Mouse (Mus musculus): Measurements from ENCODE around the gene Vcp. TPM values are rescaled to one million over a fixed set of nuclear protein-coding genes. Genes with fewer than 3 reads are reported as not detected.

The Vcp gene
- polyA plus RNA-seq, 1 experiment: 390 TPM

- no peaks in the 10 kb centered on the region for H3K9me3 ChIP-seq (replicated peaks; ENCODE audit: control insufficient read depth, insufficient read depth, low read length, poor library complexity, severe bottlenecking)
- no peak for TF ChIP-seq EP300 (IDR thresholded peaks at IDR 0.05; ENCODE audit: insufficient read depth, low read depth, low read length)
- TF ChIP-seq POLR2A (IDR thresholded peaks at IDR 0.05; ENCODE audit: insufficient read depth, low read length): no peak
- no peak for TF ChIP-seq CTCF (IDR thresholded peaks at IDR 0.05; ENCODE audit: low read depth, low read length)
- peak overlapping the region; percentile 79 for H3K9ac ChIP-seq (ENCODE audit: low read depth, poor library complexity, severe bottlenecking)
- peaks cover 2% of the 10 kb centered on the region for H3K4me1 ChIP-seq (ENCODE audit: control insufficient read depth, insufficient read depth, low read length)
- peak overlapping the region; percentile 83 for H3K4me3 ChIP-seq (ENCODE audit: low read depth, low read length)
- no peak overlapping the region for H3K27ac ChIP-seq (ENCODE audit: insufficient read depth, low read length)
- H3K27me3 ChIP-seq (ENCODE audit: control insufficient read depth, insufficient read depth, low read length, poor library complexity, severe bottlenecking): no peaks in the 10 kb centered on the region
- peaks cover 16% of the 10 kb centered on the region for H3K36me3 ChIP-seq (ENCODE audit: control insufficient read depth, insufficient read depth, low read length, poor library complexity, severe bottlenecking)
These were observed 30.5 kb upstream of the Vcp start for GRCm38 (mm10) chr4:43030780-43031230.

- H3K4me1 ChIP-seq (ENCODE audit: control insufficient read depth, insufficient read depth, low read length): peaks cover 2% of the 10 kb centered on the region
- H3K36me3 ChIP-seq (ENCODE audit: control insufficient read depth, insufficient read depth, low read length, poor library complexity, severe bottlenecking): peaks cover 16% of the 10 kb centered on the region
These were observed 30.0 kb upstream of the Vcp start for GRCm38 (mm10) chr4:43030352-43030751.

GRCm38 (mm10) chr4:43029749-43030148 is 29.4 kb upstream of the Vcp start:
- Histone ChIP-seq H3K4me3 (ENCODE audit: low read depth, low read length) (no peak overlapping the region), H3K36me3 (ENCODE audit: control insufficient read depth, insufficient read depth, low read length, poor library complexity, severe bottlenecking) (peaks cover 16% of the 10 kb centered on the region), H3K4me1 (ENCODE audit: control insufficient read depth, insufficient read depth, low read length) (peaks cover 2% of the 10 kb centered on the region)

More at GRCm38 (mm10) chr4:43030352-43030751, 30.0 kb upstream of the Vcp start:
- Histone ChIP-seq H3K27me3 (ENCODE audit: control insufficient read depth, insufficient read depth, low read length, poor library complexity, severe bottlenecking) (no peaks in the 10 kb centered on the region), H3K9me3 (replicated peaks; ENCODE audit: control insufficient read depth, insufficient read depth, low read length, poor library complexity, severe bottlenecking) (no peaks in the 10 kb centered on the region), H3K27ac (ENCODE audit: insufficient read depth, low read length) (no peak overlapping the region), H3K9ac (ENCODE audit: low read depth, poor library complexity, severe bottlenecking) (peak overlapping the region; percentile 79), H3K4me3 (ENCODE audit: low read depth, low read length) (peak overlapping the region; percentile 83)
- no peak for TF ChIP-seq EP300 (IDR thresholded peaks at IDR 0.05; ENCODE audit: insufficient read depth, low read depth, low read length)

GRCm38 (mm10) chr4:43029121-43029520 is 28.8 kb upstream of the Vcp start:
- Histone ChIP-seq H3K9me3 (replicated peaks; ENCODE audit: control insufficient read depth, insufficient read depth, low read length, poor library complexity, severe bottlenecking) (no peaks in the 10 kb centered on the region), H3K4me1 (ENCODE audit: control insufficient read depth, insufficient read depth, low read length) (peaks cover 2% of the 10 kb centered on the region), H3K36me3 (ENCODE audit: control insufficient read depth, insufficient read depth, low read length, poor library complexity, severe bottlenecking) (peaks cover 16% of the 10 kb centered on the region)

More at GRCm38 (mm10) chr4:43029749-43030148, 29.4 kb upstream of the Vcp start:
- H3K9ac ChIP-seq (ENCODE audit: low read depth, poor library complexity, severe bottlenecking): no peak overlapping the region
- H3K9me3 ChIP-seq (replicated peaks; ENCODE audit: control insufficient read depth, insufficient read depth, low read length, poor library complexity, severe bottlenecking): no peaks in the 10 kb centered on the region
- TF ChIP-seq CTCF (IDR thresholded peaks at IDR 0.05; ENCODE audit: low read depth, low read length): no peak
- TF ChIP-seq EP300 (IDR thresholded peaks at IDR 0.05; ENCODE audit: insufficient read depth, low read depth, low read length): no peak
- no peak for TF ChIP-seq POLR2A (IDR thresholded peaks at IDR 0.05; ENCODE audit: insufficient read depth, low read length)
- no peaks in the 10 kb centered on the region for H3K27me3 ChIP-seq (ENCODE audit: control insufficient read depth, insufficient read depth, low read length, poor library complexity, severe bottlenecking)
- no peak overlapping the region for H3K27ac ChIP-seq (ENCODE audit: insufficient read depth, low read length)

GRCm38 (mm10) chr4:43025084-43025960 is 25.0 kb upstream of the Vcp start, which contains the start of gene Pigo:
Gene Pigo (minus strand): TSS chr4:43025819.
- H3K27me3 ChIP-seq (ENCODE audit: control insufficient read depth, insufficient read depth, low read length, poor library complexity, severe bottlenecking): no peaks in the 10 kb centered on the region
- H3K9me3 ChIP-seq (replicated peaks; ENCODE audit: control insufficient read depth, insufficient read depth, low read length, poor library complexity, severe bottlenecking): no peaks in the 10 kb centered on the region
- H3K9ac ChIP-seq (ENCODE audit: low read depth, poor library complexity, severe bottlenecking): peak within 1 kb of the TSS; percentile 74
- peaks cover 3% of the 10 kb centered on the region for H3K4me1 ChIP-seq (ENCODE audit: control insufficient read depth, insufficient read depth, low read length)
- H3K36me3 ChIP-seq (ENCODE audit: control insufficient read depth, insufficient read depth, low read length, poor library complexity, severe bottlenecking): peaks cover 25% of the 10 kb centered on the region
- peak within 1 kb of the TSS; percentile 93 for H3K4me3 ChIP-seq (ENCODE audit: low read depth, low read length)
- TF ChIP-seq EP300 (IDR thresholded peaks at IDR 0.05; ENCODE audit: insufficient read depth, low read depth, low read length): 0 out of 2 replicates have a peak, but pooled peaks have one; percentile 40
- TF ChIP-seq CTCF (IDR thresholded peaks at IDR 0.05; ENCODE audit: low read depth, low read length): peak; percentile 83
- peak; percentile 43 for TF ChIP-seq POLR2A (IDR thresholded peaks at IDR 0.05; ENCODE audit: insufficient read depth, low read length)
- peak within 1 kb of the TSS; percentile 73; the same call in 1 of the 2 replicates for H3K27ac ChIP-seq (ENCODE audit: insufficient read depth, low read length)

More at GRCm38 (mm10) chr4:43029121-43029520, 28.8 kb upstream of the Vcp start:
- Histone ChIP-seq H3K9ac (ENCODE audit: low read depth, poor library complexity, severe bottlenecking) (no peak overlapping the region), H3K27me3 (ENCODE audit: control insufficient read depth, insufficient read depth, low read length, poor library complexity, severe bottlenecking) (no peaks in the 10 kb centered on the region), H3K27ac (ENCODE audit: insufficient read depth, low read length) (no peak overlapping the region), H3K4me3 (ENCODE audit: low read depth, low read length) (no peak overlapping the region)
- TF ChIP-seq EP300 (IDR thresholded peaks at IDR 0.05; ENCODE audit: insufficient read depth, low read depth, low read length) (no peak), CTCF (IDR thresholded peaks at IDR 0.05; ENCODE audit: low read depth, low read length) (no peak), POLR2A (IDR thresholded peaks at IDR 0.05; ENCODE audit: insufficient read depth, low read length) (no peak)

- H3K27me3 ChIP-seq (ENCODE audit: control insufficient read depth, insufficient read depth, low read length, poor library complexity, severe bottlenecking): no peaks in the 10 kb centered on the region
- peaks cover 25% of the 10 kb centered on the region for H3K36me3 ChIP-seq (ENCODE audit: control insufficient read depth, insufficient read depth, low read length, poor library complexity, severe bottlenecking)
- no peaks in the 10 kb centered on the region for H3K9me3 ChIP-seq (replicated peaks; ENCODE audit: control insufficient read depth, insufficient read depth, low read length, poor library complexity, severe bottlenecking)
- no peak for TF ChIP-seq POLR2A (IDR thresholded peaks at IDR 0.05; ENCODE audit: insufficient read depth, low read length)
- TF ChIP-seq CTCF (IDR thresholded peaks at IDR 0.05; ENCODE audit: low read depth, low read length): no peak
- TF ChIP-seq EP300 (IDR thresholded peaks at IDR 0.05; ENCODE audit: insufficient read depth, low read depth, low read length): no peak
- H3K4me1 ChIP-seq (ENCODE audit: control insufficient read depth, insufficient read depth, low read length): peaks cover 2% of the 10 kb centered on the region
- peak overlapping the region; percentile 74 for H3K9ac ChIP-seq (ENCODE audit: low read depth, poor library complexity, severe bottlenecking)
- no peak overlapping the region for H3K27ac ChIP-seq (ENCODE audit: insufficient read depth, low read length)
- peak overlapping the region; percentile 93 for H3K4me3 ChIP-seq (ENCODE audit: low read depth, low read length)
These were observed 24.4 kb upstream of the Vcp start for GRCm38 (mm10) chr4:43024673-43025072.

Measured in ES-Bruce4 (cell line).